Mouse (Mus musculus) monocyte, adult 2 months (primary cell): ENCODE results near the gene Cyp4a30b.
"Not testable (repeated sequence)": the region's sequence is repeated elsewhere in the genome, so short reads cannot be mapped to it uniquely, and the experiment has no call there.

Source experiments
- DNase-seq, 2 experiments: peaks; one replicate each; pipeline ENCODE4 v3.0.0; 2022; ENCODE audit warnings: low spot score in 2 of 2, low read depth in 1 of 2

The Cyp4a30b gene

DNA sequence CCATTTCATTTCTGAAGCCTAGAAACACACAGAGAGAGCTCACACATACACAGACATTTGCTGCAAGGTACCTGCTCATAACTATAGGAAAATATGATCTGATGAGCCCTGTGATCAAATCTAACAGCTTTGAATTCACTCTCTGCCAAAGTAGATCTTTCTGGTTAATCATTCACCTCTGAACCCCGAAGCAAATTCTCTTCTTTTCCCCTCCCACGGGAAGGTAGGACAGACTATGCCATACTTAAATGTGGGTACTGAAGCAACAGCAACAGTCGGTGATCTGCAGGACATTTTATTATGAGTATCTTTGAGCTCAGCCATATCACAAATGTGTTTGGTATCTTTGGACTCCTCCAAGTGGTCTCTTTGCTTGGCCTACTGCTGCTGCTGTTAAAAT, at the start of gene Cyp4a30b:
TSS of gene Cyp4a30b (plus strand) at position 301 of the 400 bp plus-strand sequence.
- no peak for DNase-seq

DNA sequence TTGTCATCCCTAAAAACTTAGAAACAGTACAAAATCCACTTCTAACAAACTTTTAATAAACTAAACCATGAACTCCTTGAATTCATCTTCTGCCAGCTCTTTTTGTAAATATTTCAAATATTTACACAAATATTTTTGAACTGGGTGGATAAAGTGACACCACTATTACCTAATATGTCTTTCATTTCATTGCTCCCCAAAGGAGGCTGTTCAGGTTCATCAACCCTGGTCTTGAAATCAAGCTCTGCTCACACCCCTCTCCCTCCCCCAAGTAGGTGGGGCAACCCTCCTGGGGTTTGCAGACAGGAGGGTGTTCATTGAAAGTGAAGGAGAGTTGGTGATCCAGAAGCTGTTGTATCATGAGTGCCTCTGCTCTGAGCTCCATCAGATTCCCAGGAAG, 41.1 kb upstream of the Cyp4a30b start, which contains the start of gene Cyp4a12b:
TSS of gene Cyp4a12b (plus strand) at position 301 of the 400 bp plus-strand sequence.
- not testable (repeated sequence) for DNase-seq

DNA sequence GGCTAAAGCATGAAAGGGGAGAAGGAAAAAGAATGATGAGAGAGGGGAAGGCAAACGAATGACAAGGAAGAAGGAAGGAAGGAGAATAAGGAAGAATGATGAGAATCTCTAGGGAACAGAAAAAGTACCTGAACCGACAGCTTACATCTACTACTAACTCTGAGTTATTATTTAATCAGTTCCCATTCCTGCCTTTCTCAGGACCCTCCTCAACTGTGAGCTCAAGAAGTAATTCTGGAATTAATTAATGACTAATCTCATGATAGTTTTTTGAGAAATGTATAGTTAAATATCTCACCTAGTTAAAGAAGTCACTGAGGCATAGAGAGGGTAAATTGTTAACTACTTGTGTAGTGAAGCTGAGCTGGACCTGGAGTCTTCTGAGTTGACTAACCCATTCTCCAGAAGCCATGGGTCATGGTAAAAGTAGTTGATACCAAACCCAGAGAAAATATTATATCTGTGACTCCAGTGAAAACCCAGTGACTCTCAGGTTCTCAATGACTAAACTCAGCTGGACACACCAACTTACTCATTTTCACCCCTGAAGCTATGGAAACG, 1.7 kb upstream of the Cyp4a30b start:
- no peak for DNase-seq

GRCm38 (mm10) chr4:115473585-115473984, 21.2 kb downstream of the Cyp4a30b start:
- not testable (repeated sequence) for DNase-seq

- DNase-seq: not testable (repeated sequence)
Measured at GRCm38 (mm10) chr4:115476051-115476450, 23.6 kb downstream of the Cyp4a30b start.

DNA sequence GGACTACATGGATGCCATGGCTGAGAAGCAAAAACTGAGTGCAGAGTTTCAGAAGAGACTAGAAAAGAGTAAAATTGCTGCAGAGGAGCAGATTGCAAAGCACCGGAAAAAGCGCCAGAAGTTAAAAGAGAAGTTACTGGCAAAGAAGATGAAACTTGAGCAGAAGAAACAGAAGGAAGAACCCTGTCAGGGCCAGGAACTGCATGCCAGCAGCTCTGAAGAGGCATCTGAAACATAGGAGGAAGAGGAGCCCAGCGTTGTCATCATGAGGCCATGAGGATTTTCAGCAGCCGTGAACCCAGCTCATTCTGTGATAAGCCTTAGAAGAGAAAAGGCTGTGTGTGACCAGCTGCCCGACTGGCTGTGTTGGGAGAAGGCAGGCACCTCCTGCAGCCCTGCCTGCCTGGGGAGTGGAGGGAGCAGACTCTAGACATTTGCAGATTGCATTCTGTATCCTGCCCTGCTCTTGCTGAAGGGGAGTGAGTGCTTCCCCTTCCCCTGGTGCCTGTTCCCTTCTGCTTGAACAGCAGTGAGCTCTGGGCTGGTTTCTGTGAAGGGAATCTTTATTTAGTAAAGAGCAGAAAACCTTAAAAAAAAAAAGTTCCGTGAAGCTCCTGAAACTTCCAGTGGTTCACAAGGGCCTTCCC, 28.7 kb downstream of the Cyp4a30b start:
- DNase-seq: no peak

DNA sequence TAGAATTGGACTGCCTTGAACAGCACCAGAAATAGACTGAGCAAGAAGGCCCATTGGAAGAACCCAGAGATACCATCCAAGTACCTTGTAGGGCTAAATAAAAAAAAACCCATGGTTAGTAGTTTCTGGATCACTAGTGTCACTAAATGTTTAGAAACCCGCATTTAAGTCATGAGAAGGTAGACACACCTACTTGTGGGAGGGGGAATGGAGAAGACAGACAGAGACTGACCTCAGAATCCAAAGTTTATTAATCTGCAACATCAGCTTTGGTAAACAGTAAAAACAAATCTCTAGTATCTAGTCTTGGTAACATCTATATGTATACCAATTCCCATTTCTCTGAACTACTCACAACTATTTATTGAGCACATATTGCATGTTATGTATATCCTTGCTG, 43.6 kb downstream of the Cyp4a30b start, which contains the start of gene Cyp4a14:
TSS of gene Cyp4a14 (minus strand) at position 142 of the 400 bp plus-strand sequence.
- DNase-seq: no peak

DNA sequence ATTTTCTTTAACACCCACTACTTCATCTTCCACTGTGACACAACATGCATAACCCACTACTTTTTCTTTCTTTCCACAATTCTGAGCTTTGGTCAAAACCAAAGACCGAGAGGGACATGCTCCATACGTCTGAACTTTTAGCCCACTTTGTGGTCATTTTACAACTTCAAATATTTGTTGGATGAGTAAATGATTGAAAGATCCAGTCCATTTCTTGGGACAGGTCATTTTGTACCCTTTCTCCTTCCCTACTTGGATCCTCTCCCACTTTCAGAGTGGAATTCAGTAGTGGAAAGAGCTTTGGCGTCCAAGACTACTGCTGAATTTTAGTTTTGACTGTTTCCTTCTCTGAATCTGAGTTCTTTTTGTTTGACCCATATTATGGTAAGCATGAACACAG, 45.1 kb downstream of the Cyp4a30b start:
- no peak for DNase-seq

GRCm38 (mm10) chr4:115513964-115514363, 61.6 kb downstream of the Cyp4a30b start:
- not testable (repeated sequence) for DNase-seq

GRCm38 (mm10) chr4:115518000-115518399, 65.6 kb downstream of the Cyp4a30b start, which contains the start of gene Cyp4a10:
Cyp4a10 (plus strand) TSS chr4:115518264.
- DNase-seq: not testable (repeated sequence)

DNA sequence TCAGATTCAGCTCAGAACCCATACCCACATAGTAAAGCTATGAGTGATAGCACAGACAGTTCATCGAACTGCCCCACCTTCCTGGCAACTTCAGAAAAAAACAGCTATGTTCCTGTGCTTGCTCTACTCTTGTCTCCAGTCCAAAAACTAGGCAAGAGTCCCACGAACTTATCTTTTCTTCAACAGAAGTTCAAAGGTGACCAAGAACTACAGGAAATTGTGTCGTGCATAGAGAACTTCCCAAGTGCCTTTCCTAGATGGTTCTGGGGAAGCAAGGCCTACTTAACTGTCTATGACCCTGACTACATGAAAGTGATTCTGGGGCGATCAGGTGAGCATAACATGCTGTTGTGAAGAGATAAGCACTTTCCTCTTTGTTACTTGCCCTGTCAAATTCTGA, 67.0 kb downstream of the Cyp4a30b start:
- DNase-seq: no peak
